Mouse (Mus musculus) kidney, postnatal 0 days (tissue): ENCODE results near the gene Robo3. TPM values are rescaled to one million over a fixed set of nuclear protein-coding genes. Genes with fewer than 3 reads are reported as not detected.

Experiments
- ATAC-seq: fragments of 200-750 bp; cut with Nextera tagmentation; replicated peaks from 2 replicates; pipeline ENCODE4 v1.8.0; 2017; ENCODE audit warnings: low read depth, moderate number of reproducible peaks, moderate TSS enrichment, moderate library complexity; ENCODE audit not compliant: low FRiP score
- DNase-seq: peaks from one replicate; pipeline ENCODE4 v3.0.0-alpha.2; 2016; ENCODE audit warnings: low spot score
- H3K27ac ChIP-seq: fragments of 300-500 bp; sonication (generic); 2 replicates; pipeline ENCODE4 v1.5.1; 2014; ENCODE audit warnings: mild to moderate bottlenecking
- H3K27me3 ChIP-seq: fragments of 300-500 bp; sonication (generic); 2 replicates; pipeline ENCODE4 v1.6.1; 2014; ENCODE audit warnings: low read length, mixed read lengths; ENCODE audit not compliant: insufficient read depth
- H3K36me3 ChIP-seq: fragments of 300-500 bp; sonication (generic); 2 replicates; pipeline ENCODE4 v1.6.1; 2014; ENCODE audit warnings: low read length, mixed read lengths; ENCODE audit not compliant: insufficient read depth
- H3K4me1 ChIP-seq: fragments of 300-500 bp; sonication (generic); replicated peaks from 2 replicates; pipeline ENCODE4 v1.6.1; 2014; ENCODE audit warnings: antibody characterized with exemption, low read length, mixed read lengths; ENCODE audit not compliant: insufficient read depth
- H3K4me2 ChIP-seq: fragments of 300-500 bp; sonication (generic); 2 replicates; pipeline ENCODE4 v1.6.1; 2014; ENCODE audit warnings: mild to moderate bottlenecking, low read length, moderate library complexity, mixed read lengths
- H3K4me3 ChIP-seq: fragments of 300-500 bp; sonication (generic); replicated peaks from 2 replicates; pipeline ENCODE4 v1.5.1; 2014; ENCODE audit warnings: low read depth, low read length
- H3K9ac ChIP-seq: fragments of 300-500 bp; sonication (generic); 2 replicates; pipeline ENCODE4 v1.6.1; 2014; ENCODE audit warnings: low read depth, low read length
- H3K9me3 ChIP-seq: fragments of 300-500 bp; sonication (generic); replicated peaks from 2 replicates; pipeline ENCODE4 v1.6.1; 2016; ENCODE audit warnings: low read length, inconsistent platforms, mixed read lengths
- CTCF ChIP-seq: IDR thresholded peaks from 2 replicates; pipeline ENCODE4 v1.5.1; 2016; ENCODE audit warnings: antibody characterized with exemption, low read depth, mild to moderate bottlenecking, moderate library complexity
- WGBS: fragments of 180-500 bp; shearing (Covaris S2); extraction: QIAGEN DNeasy Blood & Tissue Kit; methylation state at CpG from one replicate; pipeline ENCODE4 v1.1.7; 2014; 5-methylcytosine and 5-hydroxymethylcytosine counted together
- polyA plus RNA-seq: library from polyadenylated mRNA; unstranded; fragments of >200 nt; fragmentation: Nextera tagmentation; extraction: Ambion mirVana; gene quantifications from 2 replicates; pipeline ENCODE4 v1.2.1, GENCODE M21; 2015

The Robo3 gene
- polyA plus RNA-seq, 1 experiment from 2014 or later, result 0.25 TPM

DNA sequence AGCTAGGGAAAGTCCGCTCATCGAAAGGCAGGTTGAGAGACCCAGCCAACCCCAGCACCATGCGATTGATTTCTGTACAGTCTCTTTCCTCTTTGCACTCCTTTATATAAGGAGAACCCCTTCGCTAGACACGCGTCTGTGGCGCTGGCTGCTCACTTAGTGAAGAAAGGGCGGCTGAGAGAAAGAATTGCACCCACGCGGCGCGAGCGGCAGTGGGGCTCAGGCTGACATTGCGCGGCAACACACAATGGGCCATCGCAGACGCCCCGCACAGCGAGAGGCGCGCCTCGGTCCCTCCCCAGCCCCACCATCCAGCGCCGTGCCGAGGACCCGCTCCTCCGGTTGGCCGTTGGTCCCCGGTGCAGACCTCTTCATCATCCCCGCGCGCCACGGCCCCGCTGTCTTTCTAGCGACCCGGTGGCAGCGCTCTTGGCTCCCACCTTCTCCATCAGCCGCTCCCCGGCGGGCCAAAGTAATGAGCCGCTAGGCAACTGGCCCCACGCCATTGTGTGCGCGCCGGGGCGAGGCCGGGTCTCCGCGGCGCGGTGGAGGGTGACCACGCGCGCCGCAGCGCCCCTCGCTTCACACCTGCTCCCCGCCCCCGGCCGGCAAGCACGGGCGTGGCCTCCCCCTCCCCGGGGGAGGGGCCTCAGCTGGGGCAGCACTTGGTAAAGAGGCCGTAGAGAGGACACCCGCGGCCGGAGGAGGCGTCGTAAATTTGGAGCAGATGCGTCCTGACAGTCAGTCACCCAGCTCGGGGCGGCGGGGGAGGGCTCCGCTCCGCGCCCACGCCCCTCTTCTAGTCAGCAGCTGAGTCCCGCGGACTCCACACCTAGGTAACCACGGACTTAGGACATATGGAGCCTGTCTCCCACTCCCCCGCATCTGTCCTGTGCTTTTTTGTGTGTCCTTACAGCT lies 27.3 kb upstream of the Robo3 start:
- Histone ChIP-seq H3K27me3 (peaks cover 66% of the 10 kb centered on the region), H3K27ac (no peak overlapping the region), H3K9me3 (no peaks in the 10 kb centered on the region), H3K9ac (peak overlapping the region; percentile 14; the same call in 1 of the 2 replicates), H3K4me1 (no peaks in the 10 kb centered on the region; the same call in none of the 2 replicates), H3K4me3 (peak overlapping the region; percentile 44), H3K4me2 (peak overlapping the region; percentile 79), H3K36me3 (no peaks in the 10 kb centered on the region)
- no peak for TF ChIP-seq CTCF
- under 1% methylated on average over 77 of the region's 81 CpGs for WGBS
- peak; percentile 52 for DNase-seq
- peak; percentile 65 for ATAC-seq

DNA sequence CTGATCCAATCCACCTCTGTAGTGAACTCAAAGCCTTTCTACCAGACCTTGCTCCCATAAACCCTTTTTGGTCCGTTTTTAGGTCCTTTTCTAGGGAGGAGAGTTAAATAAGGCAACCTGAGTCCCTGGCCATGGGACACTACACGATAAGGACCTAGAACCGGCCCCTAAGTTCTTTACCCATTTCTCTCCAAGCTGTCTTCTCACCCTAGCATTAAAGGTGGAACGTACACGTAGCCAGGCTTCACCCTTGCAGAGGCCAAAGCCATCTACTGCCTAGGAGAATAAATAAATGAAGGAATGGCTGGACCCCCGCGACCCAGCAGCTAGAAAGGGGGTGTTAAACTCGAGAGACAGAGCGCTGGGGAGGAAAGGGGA lies 26.6 kb upstream of the Robo3 start:
- no peak overlapping the region for H3K9ac ChIP-seq
- H3K36me3 ChIP-seq, result no peaks in the 10 kb centered on the region
- no peak overlapping the region for H3K27ac ChIP-seq
- ATAC-seq (no peak), DNase-seq (no peak)
- H3K4me1 ChIP-seq, result no peaks in the 10 kb centered on the region; the same call in none of the 2 replicates
- no peak for TF ChIP-seq CTCF
- peak overlapping the region; percentile 79 for H3K4me2 ChIP-seq
- peaks cover 71% of the 10 kb centered on the region for H3K27me3 ChIP-seq
- 1% methylated on average over 9 of the region's 9 CpGs for WGBS
- H3K4me3 ChIP-seq, result 0 out of 2 replicates have a peak overlapping the region, but pooled peaks have one; percentile 44
- no peaks in the 10 kb centered on the region for H3K9me3 ChIP-seq

- Histone ChIP-seq H3K4me2 (no peak overlapping the region), H3K9ac (no peak overlapping the region), H3K27ac (no peak overlapping the region), H3K36me3 (no peaks in the 10 kb centered on the region), H3K4me1 (no peaks in the 10 kb centered on the region; the same call in none of the 2 replicates), H3K27me3 (peaks cover 89% of the 10 kb centered on the region), H3K4me3 (no peak overlapping the region), H3K9me3 (no peaks in the 10 kb centered on the region)
- no peak for ATAC-seq
- DNase-seq, result no peak
- no peak for TF ChIP-seq CTCF
- 59% methylated on average over 1 of the region's 1 CpGs for WGBS
Observed at GRCm38 (mm10) chr9:37457151-37457550, 24.1 kb upstream of the Robo3 start.

DNA sequence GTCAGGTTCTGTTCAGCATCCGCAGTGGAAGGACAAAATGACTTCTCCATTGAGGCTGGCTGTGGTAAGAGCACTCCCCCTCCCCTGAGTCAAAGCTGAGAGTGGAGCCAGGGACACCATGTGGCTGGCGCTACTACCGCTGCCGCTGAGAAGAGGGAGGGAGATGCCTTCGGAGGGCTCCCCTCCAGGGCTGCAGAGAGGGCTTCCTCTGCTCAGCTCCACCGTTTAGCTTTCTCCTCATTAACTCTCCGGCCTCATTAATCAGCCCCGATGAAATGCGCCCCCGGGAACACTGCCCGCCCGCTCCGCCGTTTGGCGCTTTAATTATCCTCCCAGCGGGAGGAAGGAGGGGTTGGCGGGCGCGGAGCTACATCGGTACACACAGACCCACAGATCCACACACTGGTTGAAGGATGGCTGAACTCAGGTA lies 23.4 kb upstream of the Robo3 start:
- Histone ChIP-seq H3K9ac (no peak overlapping the region), H3K9me3 (no peaks in the 10 kb centered on the region), H3K4me2 (peak overlapping the region; percentile 43), H3K4me1 (no peaks in the 10 kb centered on the region; the same call in none of the 2 replicates), H3K27me3 (peaks cover 86% of the 10 kb centered on the region), H3K36me3 (no peaks in the 10 kb centered on the region), H3K27ac (no peak overlapping the region), H3K4me3 (peak overlapping the region; percentile 15)
- TF ChIP-seq CTCF, result no peak
- ATAC-seq, result no peak
- peak; percentile 56 for DNase-seq
- 0% methylated on average over 19 of the region's 20 CpGs for WGBS

DNA sequence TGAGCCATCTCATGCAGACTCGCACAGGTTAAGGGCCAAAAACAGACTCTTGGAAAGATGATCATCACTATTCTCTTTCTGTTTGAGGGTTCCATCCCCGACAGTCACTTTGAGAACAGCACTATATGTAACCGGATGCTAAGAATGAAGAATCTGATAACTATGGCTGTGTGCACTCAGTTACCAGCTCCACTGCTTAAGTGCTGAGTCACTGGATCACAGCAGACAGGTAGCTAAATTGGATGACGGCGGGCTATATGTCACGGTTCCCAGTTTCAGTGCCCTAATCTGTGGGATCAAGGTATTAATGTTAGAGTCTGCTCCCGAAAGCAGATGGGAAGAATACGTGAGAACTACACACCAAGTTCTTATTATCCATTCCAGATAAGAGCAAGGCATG lies 22.8 kb upstream of the Robo3 start:
- no peak for TF ChIP-seq CTCF
- H3K4me2 ChIP-seq, result peak overlapping the region; percentile 43; the same call in 1 of the 2 replicates

DNA sequence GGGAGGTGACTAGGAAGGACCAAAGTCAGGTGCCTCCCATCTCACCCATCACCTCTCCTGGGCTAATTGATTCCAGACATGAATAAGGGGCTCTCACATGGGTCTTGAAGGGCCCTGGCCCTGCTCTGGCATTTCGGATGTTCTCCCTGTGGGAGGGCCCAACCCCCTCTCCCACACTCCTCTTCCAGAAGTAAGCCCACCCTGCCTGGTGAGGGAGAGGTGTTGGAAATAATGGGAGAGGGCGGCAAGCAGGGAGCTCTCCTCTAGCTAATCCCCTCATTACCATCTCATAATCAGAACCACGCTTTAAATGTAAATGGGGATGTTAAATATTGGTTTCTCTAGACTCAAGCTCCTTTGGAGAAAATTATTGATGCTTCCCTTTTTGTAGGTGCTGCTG lies 21.9 kb upstream of the Robo3 start:
- peaks cover 77% of the 10 kb centered on the region for H3K27me3 ChIP-seq
- no peak overlapping the region for H3K27ac ChIP-seq
- H3K36me3 ChIP-seq, result no peaks in the 10 kb centered on the region
- no peaks in the 10 kb centered on the region; the same call in none of the 2 replicates for H3K4me1 ChIP-seq
- WGBS, result 23% methylated on average over 3 of the region's 3 CpGs
- no peak for TF ChIP-seq CTCF
- ATAC-seq (no peak), DNase-seq (no peak)
- no peak overlapping the region for H3K9ac ChIP-seq
- no peak overlapping the region for H3K4me3 ChIP-seq
- no peaks in the 10 kb centered on the region for H3K9me3 ChIP-seq
- H3K4me2 ChIP-seq, result no peak overlapping the region

More for the DNA sequence above, 22.8 kb upstream of the Robo3 start:
- H3K4me3 ChIP-seq, result no peak overlapping the region
- no peak overlapping the region for H3K9ac ChIP-seq
- no peaks in the 10 kb centered on the region for H3K9me3 ChIP-seq
- no peaks in the 10 kb centered on the region for H3K36me3 ChIP-seq
- 3% methylated on average over 8 of the region's 8 CpGs for WGBS
- no peak for DNase-seq
- no peaks in the 10 kb centered on the region; the same call in none of the 2 replicates for H3K4me1 ChIP-seq
- no peak overlapping the region for H3K27ac ChIP-seq
- no peak for ATAC-seq
- H3K27me3 ChIP-seq, result peaks cover 84% of the 10 kb centered on the region
